Mouse (Mus musculus) CH12.LX (cell line): ENCODE measurements around the gene Ttc3. TPM values are rescaled to one million over a fixed set of nuclear protein-coding genes. Genes with fewer than 3 reads are reported as not detected.

Source experiments
- DNase-seq: peaks from one replicate; pipeline ENCODE4 v3.0.0-alpha.2; 2013; ENCODE audit errors: extremely low read depth
- H3K27ac ChIP-seq: 2 replicates; pipeline ENCODE4 v1.5.1; 2012; ENCODE audit warnings: low read depth, mild to moderate bottlenecking, control low read depth, moderate library complexity; ENCODE audit not compliant: insufficient read depth
- H3K27me3 ChIP-seq: replicated peaks from 2 replicates; pipeline ENCODE3; 2012; ENCODE audit warnings: inconsistent platforms
- H3K36me3 ChIP-seq, 2 experiments: replicated peaks in 1 of 2; 2 replicates each; pipeline versions ENCODE3 to v1.6.1; 2012; ENCODE audit warnings: inconsistent platforms in 1 of 2, low read length in 1 of 2, mild to moderate bottlenecking in 1 of 2, mixed read lengths in 1 of 2, moderate library complexity in 1 of 2; ENCODE audit not compliant: control insufficient read depth in 1 of 2, insufficient read depth in 1 of 2
- H3K4me1 ChIP-seq, 2 experiments: 2 replicates each; pipeline ENCODE4 v1.6.1; 2012; ENCODE audit warnings: inconsistent platforms in 1 of 2, moderate library complexity in 1 of 2; ENCODE audit not compliant: insufficient read depth in 2 of 2, control insufficient read depth in 1 of 2
- H3K4me2 ChIP-seq: 2 replicates; pipeline ENCODE4 v1.6.1; 2012; ENCODE audit warnings: low read depth, mild to moderate bottlenecking, control low read depth; ENCODE audit not compliant: poor library complexity, insufficient read depth, severe bottlenecking
- H3K4me3 ChIP-seq, 3 experiments: fragments of 150-350 bp in 1 of 3; sonication (generic) in 1 of 3; replicated peaks in 1 of 3; 2 replicates each; pipeline versions ENCODE3 to v1.5.1; 2011 to 2012; ENCODE audit warnings: low read depth in 2 of 3, low read length in 2 of 3, mild to moderate bottlenecking in 2 of 3, moderate library complexity in 2 of 3, control low read depth in 1 of 3, improper control_type of control experiment in 1 of 3, inconsistent platforms in 1 of 3, mixed read lengths in 1 of 3; ENCODE audit not compliant: poor library complexity in 1 of 3
- H3K79me2 ChIP-seq: replicated peaks from 2 replicates; pipeline ENCODE4 v1.6.1; 2012; ENCODE audit warnings: mild to moderate bottlenecking, moderate library complexity; ENCODE audit not compliant: control insufficient read depth, poor library complexity, insufficient read depth, severe bottlenecking; ENCODE audit errors: extremely low read depth
- H3K9ac ChIP-seq: 2 replicates; pipeline ENCODE4 v1.6.1; 2012; ENCODE audit warnings: low read depth, mild to moderate bottlenecking, control low read depth, moderate library complexity; ENCODE audit not compliant: insufficient read depth
- H3K9me3 ChIP-seq: replicated peaks from 2 replicates; pipeline ENCODE3; 2012; ENCODE audit warnings: low read length, inconsistent platforms, mixed read lengths
- BHLHE40 ChIP-seq: IDR thresholded peaks from 2 replicates; pipeline ENCODE4 v1.6.1; 2011; ENCODE audit warnings: mild to moderate bottlenecking, low read depth, low read length, improper control_type of control experiment
- CHD1 ChIP-seq: IDR thresholded peaks from 2 replicates; pipeline ENCODE4 v1.6.1; 2012; ENCODE audit warnings: low read depth, low read length, improper control_type of control experiment, inconsistent platforms
- CTCF ChIP-seq, 2 experiments: IDR thresholded peaks in 1 of 2; conservative IDR thresholded peaks in 1 of 2; 2 replicates each; pipeline ENCODE4 v1.5.1; 2011 to 2012; ENCODE audit warnings: low read depth in 2 of 2, low read length in 2 of 2, improper control_type of control experiment in 1 of 2, inconsistent platforms in 1 of 2, mild to moderate bottlenecking in 1 of 2, moderate library complexity in 1 of 2
- E2F4 ChIP-seq: IDR thresholded peaks from 2 replicates; pipeline ENCODE4 v1.6.1; 2011; ENCODE audit warnings: low read depth, low read length, improper control_type of control experiment; ENCODE audit not compliant: insufficient replicate concordance
- ELF1 ChIP-seq: IDR thresholded peaks from 2 replicates; pipeline ENCODE4 v1.6.1; 2014; ENCODE audit warnings: low read depth, mild to moderate bottlenecking, inconsistent platforms, low read length, improper control_type of control experiment
- ETS1 ChIP-seq: conservative IDR thresholded peaks from 2 replicates; pipeline ENCODE4 v1.6.1; 2012; ENCODE audit warnings: low read depth, mild to moderate bottlenecking, inconsistent platforms, low read length, improper control_type of control experiment, moderate library complexity
- GABPA ChIP-seq: IDR thresholded peaks from 2 replicates; pipeline ENCODE4 v1.6.1; 2012; ENCODE audit warnings: low read depth, low read length, improper control_type of control experiment, inconsistent platforms; ENCODE audit not compliant: insufficient replicate concordance
- IRF4 ChIP-seq: IDR thresholded peaks from 2 replicates; pipeline ENCODE4 v1.6.1; 2014; ENCODE audit warnings: low read depth, mild to moderate bottlenecking, inconsistent platforms, low read length, improper control_type of control experiment
- JUND ChIP-seq: conservative IDR thresholded peaks from 2 replicates; pipeline ENCODE4 v1.6.1; 2011; ENCODE audit warnings: low read depth, low read length, improper control_type of control experiment
- MAZ ChIP-seq: IDR thresholded peaks from 2 replicates; pipeline ENCODE4 v1.6.1; 2012; ENCODE audit warnings: low read depth, mild to moderate bottlenecking, inconsistent platforms, low read length, improper control_type of control experiment, moderate library complexity
- MEF2A ChIP-seq: IDR thresholded peaks from 2 replicates; pipeline ENCODE4 v1.6.1; 2014; ENCODE audit warnings: low read depth, mild to moderate bottlenecking, inconsistent platforms, low read length, improper control_type of control experiment, borderline replicate concordance
- MXI1 ChIP-seq: IDR thresholded peaks from 2 replicates; pipeline ENCODE4 v1.6.1; 2011; ENCODE audit warnings: mild to moderate bottlenecking, low read depth, low read length, improper control_type of control experiment
- MYC ChIP-seq: IDR thresholded peaks from 2 replicates; pipeline ENCODE4 v1.6.1; 2011; ENCODE audit warnings: low read depth, mild to moderate bottlenecking, improper control_type of control experiment, low read length
- NELFE ChIP-seq: IDR thresholded peaks from 2 replicates; pipeline ENCODE4 v1.6.1; 2011; ENCODE audit warnings: low read depth, low read length, improper control_type of control experiment
- NRF1 ChIP-seq: IDR thresholded peaks from 2 replicates; pipeline ENCODE4 v1.6.1; 2014; ENCODE audit warnings: low read depth, mild to moderate bottlenecking, inconsistent platforms, low read length, improper control_type of control experiment, moderate library complexity
- POLR2AphosphoS2 ChIP-seq: IDR thresholded peaks from 2 replicates; pipeline ENCODE4 v1.6.1; 2011; ENCODE audit warnings: low read depth, low read length, improper control_type of control experiment
- RCOR1 ChIP-seq: conservative IDR thresholded peaks from 2 replicates; pipeline ENCODE4 v1.6.1; 2012; ENCODE audit warnings: low read depth, mild to moderate bottlenecking, inconsistent platforms, low read length, improper control_type of control experiment
- SIN3A ChIP-seq: IDR thresholded peaks from 2 replicates; pipeline ENCODE4 v1.6.1; 2012; ENCODE audit warnings: low read length, improper control_type of control experiment, inconsistent platforms
- UBTF ChIP-seq: IDR thresholded peaks from 2 replicates; pipeline ENCODE4 v1.6.1; 2012; ENCODE audit warnings: low read depth, mild to moderate bottlenecking, inconsistent platforms, low read length, improper control_type of control experiment, moderate library complexity
- USF1 ChIP-seq: IDR thresholded peaks from 2 replicates; pipeline ENCODE4 v1.6.1; 2014; ENCODE audit warnings: low read depth, mild to moderate bottlenecking, inconsistent platforms, low read length, improper control_type of control experiment
- USF2 ChIP-seq: conservative IDR thresholded peaks from 2 replicates; pipeline ENCODE4 v1.6.1; 2011; ENCODE audit warnings: low read depth, low read length, improper control_type of control experiment
- ZMIZ1 ChIP-seq: IDR thresholded peaks from 2 replicates; pipeline ENCODE4 v1.6.1; 2012; ENCODE audit warnings: low read depth, mild to moderate bottlenecking, inconsistent platforms, low read length, improper control_type of control experiment
- ZNF384 ChIP-seq: IDR thresholded peaks from 2 replicates; pipeline ENCODE4 v1.6.1; 2012; ENCODE audit warnings: low read depth, low read length, improper control_type of control experiment, inconsistent platforms
- dilution Hi-C: fragments of 300-500 bp; cut with MboI; formaldehyde crosslinking; loops from 2 replicates; pipeline ENCODE4 v1.14.3; 2020; ENCODE audit warnings: low sequenced_read_pairs; ENCODE audit not compliant: extremely low pct_unique_long_range_greater_than_20kb, extremely low pct_ligation_motif_present
- in situ Hi-C: fragments of 300-500 bp; cut with MboI; formaldehyde crosslinking; loops from 3 replicates; pipeline ENCODE4 v1.14.3; 2019; ENCODE audit warnings: low sequenced_read_pairs, low pct_ligation_motif_present, low pct_unique_long_range_greater_than_20kb, mixed read lengths
- polyA plus RNA-seq: library from polyadenylated mRNA; unstranded; fragments of >175 nt; gene quantifications from 2 replicates; pipeline ENCODE4 v1.2.1, GENCODE M21; 2012; ENCODE audit warnings: low read depth; ENCODE audit not compliant: insufficient read length
- total RNA-seq, 2 experiments: library from RNA; depleted of rRNA; stranded (reverse); fragments of 300-350 nt in 1 of 2; fragments of >200 nt in 1 of 2; gene quantifications; 2 replicates each; pipeline ENCODE4 v1.2.3; 2012 to 2014

Gene Ttc3
- total and polyA plus RNA-seq, 3 experiments: 59.0 to 74.5 (median 73.4) TPM

DNA sequence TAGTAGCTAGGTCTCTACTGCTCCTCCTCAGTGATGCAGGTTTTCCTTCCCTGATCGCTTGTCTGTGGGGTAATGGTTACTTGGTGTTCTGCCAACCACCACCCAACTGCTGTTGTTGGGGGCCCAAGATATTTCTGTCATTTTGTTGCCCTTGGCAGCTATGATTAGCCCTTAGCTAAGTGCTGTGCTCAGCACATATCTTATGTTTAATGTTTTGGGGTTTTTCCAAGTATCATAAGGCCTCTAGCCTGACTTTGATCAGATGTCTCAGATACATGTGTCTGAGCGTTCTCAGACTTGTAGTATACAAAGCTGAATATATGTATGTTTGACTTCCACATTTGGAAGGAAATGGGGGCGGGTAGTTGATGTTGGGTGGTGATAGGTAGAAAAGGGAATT is 40.9 kb downstream of the Ttc3 start:
- Histone ChIP-seq H3K9me3 (no peaks in the 10 kb centered on the region), H3K36me3 (peaks cover 17 to 78% of the 10 kb centered on the region in 2 experiments), H3K27ac (no peak overlapping the region), H3K27me3 (no peaks in the 10 kb centered on the region), H3K4me3 (no peak overlapping the region), H3K79me2 (no peaks in the 10 kb centered on the region; the same call in 1 of the 2 replicates), H3K9ac (no peak overlapping the region), H3K4me1 (peaks cover 5 to 18% of the 10 kb centered on the region in 2 experiments; a peak in 3 of 4 replicates), H3K4me2 (no peak overlapping the region)
- dilution Hi-C loops: no loop called here
- in situ Hi-C loops: no loop called here
- TF ChIP-seq NELFE (no peak), GABPA (no peak), CTCF (conservative IDR thresholded peaks at IDR 0.05 in 1 of 2, IDR thresholded peaks at IDR 0.05 in 1 of 2; ENCODE audit: low read depth in 2 of 2, low read length in 2 of 2) (no peak), ELF1 (no peak), USF1 (no peak), SIN3A (no peak), MXI1 (no peak), ETS1 (no peak), JUND (no peak), ZMIZ1 (no peak), MAZ (no peak), ZNF384 (no peak), E2F4 (no peak), USF2 (no peak), BHLHE40 (no peak), IRF4 (no peak), NRF1 (no peak)
- no peak for DNase-seq

- no peaks in the 10 kb centered on the region for H3K27me3 ChIP-seq
- H3K9me3 ChIP-seq: no peaks in the 10 kb centered on the region
- dilution Hi-C loops: no loop called here
- in situ Hi-C loops: no loop called here
- peaks cover 5 to 18% of the 10 kb centered on the region in 2 experiments; a peak in 3 of 4 replicates for H3K4me1 ChIP-seq
- H3K4me3 ChIP-seq: no peak overlapping the region
- H3K4me2 ChIP-seq: no peak overlapping the region
- H3K79me2 ChIP-seq: no peaks in the 10 kb centered on the region; the same call in 1 of the 2 replicates
- H3K9ac ChIP-seq: no peak overlapping the region
- no peak overlapping the region for H3K27ac ChIP-seq
- peaks cover 17 to 72% of the 10 kb centered on the region in 2 experiments for H3K36me3 ChIP-seq
- no peak for DNase-seq
- TF ChIP-seq MXI1: no peak
- TF ChIP-seq MEF2A: no peak
- no peak for TF ChIP-seq UBTF
- TF ChIP-seq POLR2AphosphoS2: no peak
- TF ChIP-seq USF1: no peak
- no peak for TF ChIP-seq MYC
- TF ChIP-seq CHD1: no peak
- no peak for TF ChIP-seq RCOR1
- TF ChIP-seq, all 38 proteins: peak for 0
Observed at GRCm38 (mm10) chr16:94412198-94412597, 41.8 kb downstream of the Ttc3 start.
